Mouse (Mus musculus) adrenal gland, adult 2 months (tissue): ENCODE measurements around the gene Galc. TPM values are rescaled to one million over a fixed set of nuclear protein-coding genes. Genes with fewer than 3 reads are reported as not detected.

Experiments used
- DNase-seq: peaks from one replicate; pipeline ENCODE4 v3.0.0; 2021
- polyA plus RNA-seq: library from polyadenylated mRNA; depleted of rRNA; stranded (reverse); fragments of >200 nt; gene quantifications from 2 replicates; pipeline ENCODE4 v1.2.3, GENCODE M21; 2012; rRNA removed
- total RNA-seq, 2 experiments: library from RNA; stranded (reverse); gene quantifications; 2 replicates each; pipeline ENCODE4 v1.2.3; 2021

The Galc gene
- total and polyA plus RNA-seq, 3 experiments, result 7.3 to 17.6 (median 13.8) TPM

- DNase-seq, result peak; percentile 3
These were observed 77.5 kb downstream of the Galc start for GRCm38 (mm10) chr12:98181729-98182128.

DNA sequence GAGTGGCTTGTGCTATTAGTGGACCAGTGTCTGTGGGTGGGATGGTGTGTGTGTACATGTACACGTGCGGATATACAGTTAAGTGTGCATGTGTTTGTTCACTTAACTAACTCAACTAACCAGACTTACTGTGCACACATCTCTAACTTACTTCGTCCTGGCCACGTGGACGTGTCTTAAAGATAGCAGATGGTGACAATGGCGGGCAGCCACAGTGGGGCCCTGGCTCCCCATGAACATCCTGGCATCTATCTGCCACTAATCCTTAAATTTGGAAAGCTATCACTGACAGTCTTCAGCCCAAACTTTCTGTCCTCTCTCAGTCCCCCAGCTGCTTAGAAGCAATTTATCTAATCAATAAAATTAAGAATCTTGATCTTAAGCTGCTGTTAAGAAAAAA is 78.5 kb downstream of the Galc start:
- no peak for DNase-seq

GRCm38 (mm10) chr12:98180235-98180800 is 78.9 kb downstream of the Galc start:
- no peak for DNase-seq

GRCm38 (mm10) chr12:98179496-98179895 is 79.8 kb downstream of the Galc start:
- no peak for DNase-seq

GRCm38 (mm10) chr12:98176632-98177031 is 82.6 kb downstream of the Galc start:
- no peak for DNase-seq

DNA sequence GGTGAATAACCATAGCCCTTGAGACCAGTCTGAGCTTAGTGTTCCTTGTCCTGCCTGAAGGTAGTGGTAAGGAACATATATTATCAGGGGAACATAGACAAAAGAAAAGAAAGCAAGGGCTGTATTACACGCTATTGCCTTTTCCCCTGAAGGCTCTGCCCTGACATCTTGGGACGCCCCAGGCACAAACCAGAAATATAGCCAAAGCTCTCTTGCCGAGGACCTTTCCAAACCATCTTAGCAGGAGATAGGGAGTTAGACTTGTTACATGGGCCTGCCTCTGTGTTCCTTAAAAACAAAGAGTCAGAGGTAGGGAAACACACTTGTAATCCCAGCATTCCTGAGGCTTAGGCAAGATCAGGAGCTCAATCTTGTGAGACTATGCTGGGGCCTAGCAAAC is 97.4 kb downstream of the Galc start:
- DNase-seq, result no peak

GRCm38 (mm10) chr12:98160867-98161266 is 98.4 kb downstream of the Galc start:
- DNase-seq, result no peak

Other genes with a start within 250 kb of the Galc start
- gene Gpr65, start 9.2 kb upstream of the Galc start, total RNA-seq, result 1 to 10 TPM; 1.7 to 2.0 TPM
- 0.19 and 0.45 TPM in 2 replicates for gene Gpr65, start 9.2 kb upstream of the Galc start, polyA plus RNA-seq